Mouse (Mus musculus) forebrain, postnatal 0 days (tissue): Measurements from ENCODE around the gene Obscn. TPM values are rescaled to one million over a fixed set of nuclear protein-coding genes. Genes with fewer than 3 reads are reported as not detected.

ENCODE experiments used
- ATAC-seq: fragments of 200-750 bp; cut with Nextera tagmentation; 2 replicates; pipeline ENCODE4 v1.8.0; 2017; ENCODE audit warnings: mild to moderate bottlenecking, moderate library complexity
- DNase-seq: peaks from one replicate; pipeline ENCODE4 v3.0.0-alpha.2; 2015
- H3K27ac ChIP-seq: fragments of 300-500 bp; sonication (generic); 2 replicates; pipeline ENCODE4 v1.5.1; 2014; ENCODE audit warnings: low read depth, mild to moderate bottlenecking, antibody characterized with exemption, low read length, moderate library complexity, mixed read lengths
- H3K27me3 ChIP-seq: fragments of 300-500 bp; sonication (generic); 2 replicates; pipeline ENCODE4 v1.6.1; 2014; ENCODE audit warnings: mild to moderate bottlenecking, low read length, mixed read lengths; ENCODE audit not compliant: insufficient read depth
- H3K36me3 ChIP-seq: fragments of 300-500 bp; sonication (generic); 2 replicates; pipeline ENCODE4 v1.6.1; 2014; ENCODE audit warnings: mild to moderate bottlenecking, moderate library complexity; ENCODE audit not compliant: insufficient read depth
- H3K4me1 ChIP-seq: fragments of 300-500 bp; sonication (generic); 2 replicates; pipeline ENCODE4 v1.6.1; 2014; ENCODE audit warnings: antibody characterized with exemption; ENCODE audit not compliant: insufficient read depth
- H3K4me2 ChIP-seq: fragments of 300-500 bp; sonication (generic); 2 replicates; pipeline ENCODE4 v1.6.1; 2014; ENCODE audit warnings: low read depth, mild to moderate bottlenecking, moderate library complexity
- H3K4me3 ChIP-seq: fragments of 300-500 bp; sonication (generic); 2 replicates; pipeline ENCODE4 v1.5.1; 2014; ENCODE audit warnings: low read depth, low read length, mixed read lengths
- H3K9ac ChIP-seq: fragments of 300-500 bp; sonication (generic); 2 replicates; pipeline ENCODE4 v1.6.1; 2014; ENCODE audit warnings: mild to moderate bottlenecking
- H3K9me3 ChIP-seq: fragments of 300-500 bp; sonication (generic); 2 replicates; pipeline ENCODE4 v1.6.1; 2016; ENCODE audit warnings: low read length
- CTCF ChIP-seq: sonication (generic); IDR thresholded peaks from 2 replicates; pipeline ENCODE4 v1.5.1; 2016; ENCODE audit warnings: antibody characterized with exemption, control low read depth, low read depth
- WGBS: fragments of 180-500 bp; shearing (Covaris S2); extraction: QIAGEN DNeasy Blood & Tissue Kit; methylation state at CpG from one replicate; pipeline ENCODE4 v1.1.7; 2014; 5-methylcytosine and 5-hydroxymethylcytosine counted together
- polyA plus RNA-seq: library from polyadenylated mRNA; unstranded; fragments of >200 nt; fragmentation: Nextera tagmentation; extraction: Ambion mirVana; gene quantifications from 2 replicates; pipeline ENCODE4 v1.2.1, GENCODE M21; 2015
- total RNA-seq: library from RNA; depleted of rRNA; stranded (reverse); fragments of >200 nt; gene quantifications from 2 replicates; pipeline ENCODE4 v1.2.3, GENCODE M21; 2014

Gene Obscn
- total and polyA plus RNA-seq, 2 experiments from 2014 or later: 0.31 to 1.5 TPM

GRCm38 (mm10) chr11:59002327-59003079 is 133.7 kb downstream of the Obscn start:
- no peak for ATAC-seq
- Histone ChIP-seq H3K4me1 (no peaks in the 10 kb centered on the region), H3K36me3 (no peaks in the 10 kb centered on the region), H3K27me3 (no peaks in the 10 kb centered on the region), H3K4me2 (no peak overlapping the region), H3K9ac (no peak overlapping the region), H3K27ac (no peak overlapping the region), H3K4me3 (no peak overlapping the region), H3K9me3 (no peaks in the 10 kb centered on the region)
- no peak for DNase-seq
- no peak for TF ChIP-seq CTCF
- 86% methylated on average over 7 of the region's 7 CpGs for WGBS

- TF ChIP-seq CTCF: no peak
- Histone ChIP-seq H3K4me1 (no peaks in the 10 kb centered on the region), H3K27me3 (no peaks in the 10 kb centered on the region), H3K4me2 (no peak overlapping the region), H3K36me3 (no peaks in the 10 kb centered on the region), H3K9me3 (no peaks in the 10 kb centered on the region), H3K9ac (no peak overlapping the region), H3K4me3 (no peak overlapping the region), H3K27ac (no peak overlapping the region)
- DNase-seq (no peak), ATAC-seq (no peak)
- 91% methylated on average over 21 of the region's 21 CpGs for WGBS
Measured at GRCm38 (mm10) chr11:59000635-59001034, 135.6 kb downstream of the Obscn start.

- H3K4me1 ChIP-seq: no peaks in the 10 kb centered on the region
- no peak overlapping the region for H3K27ac ChIP-seq
- ATAC-seq (no peak), DNase-seq (no peak)
- WGBS: 81% methylated on average over 6 of the region's 6 CpGs
- no peak for TF ChIP-seq CTCF
- H3K9me3 ChIP-seq: no peaks in the 10 kb centered on the region
- H3K36me3 ChIP-seq: no peaks in the 10 kb centered on the region
- H3K27me3 ChIP-seq: no peaks in the 10 kb centered on the region
- no peak overlapping the region for H3K9ac ChIP-seq
- no peak overlapping the region for H3K4me2 ChIP-seq
- no peak overlapping the region for H3K4me3 ChIP-seq
Measured at GRCm38 (mm10) chr11:58999830-59000229, 136.4 kb downstream of the Obscn start.

GRCm38 (mm10) chr11:58999158-58999557 is 137.0 kb downstream of the Obscn start:
- H3K4me1 ChIP-seq: no peaks in the 10 kb centered on the region
- ATAC-seq (no peak), DNase-seq (no peak)
- H3K9ac ChIP-seq: no peak overlapping the region
- no peak overlapping the region for H3K4me3 ChIP-seq
- WGBS: 54% methylated on average over 11 of the region's 11 CpGs
- H3K4me2 ChIP-seq: no peak overlapping the region
- H3K36me3 ChIP-seq: no peaks in the 10 kb centered on the region
- H3K9me3 ChIP-seq: no peaks in the 10 kb centered on the region
- TF ChIP-seq CTCF: no peak
- no peaks in the 10 kb centered on the region for H3K27me3 ChIP-seq
- H3K27ac ChIP-seq: no peak overlapping the region

GRCm38 (mm10) chr11:58997541-58997940 is 138.7 kb downstream of the Obscn start:
- no peak for DNase-seq
- no peak for TF ChIP-seq CTCF
- no peak overlapping the region for H3K9ac ChIP-seq
- H3K27ac ChIP-seq: no peak overlapping the region
- WGBS: 87% methylated on average over 5 of the region's 5 CpGs
- no peak overlapping the region for H3K4me3 ChIP-seq
- no peaks in the 10 kb centered on the region for H3K27me3 ChIP-seq
- no peaks in the 10 kb centered on the region for H3K9me3 ChIP-seq
- no peaks in the 10 kb centered on the region for H3K36me3 ChIP-seq
- no peaks in the 10 kb centered on the region for H3K4me1 ChIP-seq
- no peak for ATAC-seq
- H3K4me2 ChIP-seq: no peak overlapping the region

- no peak for DNase-seq
Measured at GRCm38 (mm10) chr11:58995807-58996370, 140.3 kb downstream of the Obscn start.

GRCm38 (mm10) chr11:58995061-58995806 is 141.0 kb downstream of the Obscn start:
- Histone ChIP-seq H3K9me3 (no peaks in the 10 kb centered on the region), H3K4me3 (no peak overlapping the region; the same call in 1 of the 2 replicates), H3K27ac (no peak overlapping the region), H3K36me3 (peaks cover 7% of the 10 kb centered on the region), H3K27me3 (no peaks in the 10 kb centered on the region), H3K4me2 (peak overlapping the region; percentile 70), H3K9ac (no peak overlapping the region), H3K4me1 (no peaks in the 10 kb centered on the region)
- TF ChIP-seq CTCF: no peak
- no peak for ATAC-seq
- WGBS: 81% methylated on average over 9 of the region's 9 CpGs
- no peak for DNase-seq

More at GRCm38 (mm10) chr11:58995807-58996370, 140.3 kb downstream of the Obscn start:
- ATAC-seq: no peak
- Histone ChIP-seq H3K36me3 (0 out of 2 replicates have a peak, but pooled peaks cover under 1% of the 10 kb centered on the region), H3K27me3 (no peaks in the 10 kb centered on the region), H3K9ac (no peak overlapping the region), H3K4me3 (no peak overlapping the region), H3K27ac (no peak overlapping the region), H3K4me2 (no peak overlapping the region), H3K9me3 (no peaks in the 10 kb centered on the region), H3K4me1 (no peaks in the 10 kb centered on the region)
- TF ChIP-seq CTCF: no peak
- WGBS: 53% methylated on average over 12 of the region's 12 CpGs
